Mouse (Mus musculus): ENCODE measurements around the gene Gm9837. TPM values are rescaled to one million over a fixed set of nuclear protein-coding genes. Genes with fewer than 3 reads are reported as not detected.

The Gm9837 gene
- polyA plus RNA-seq (2012; ENCODE audit: insufficient read depth, insufficient read length, missing spikeins), result not detected in 2 replicates

GRCm38 (mm10) chr11:53469968-53470695, at the start of gene Gm9837:
Gene Gm9837, minus strand, starts transcription at chr11:53470479.
- H3K4me1 ChIP-seq (ENCODE audit: control insufficient read depth, insufficient read depth, low read length), result no peaks in the 10 kb centered on the region
- H3K4me3 ChIP-seq (ENCODE audit: insufficient read depth, low read length), result no peak within 1 kb of the TSS; the same call in 1 of the 2 replicates
- TF ChIP-seq CTCF (IDR thresholded peaks at IDR 0.05; ENCODE audit: low read depth, low read length) (peak; percentile 99), POLR2A (IDR thresholded peaks at IDR 0.05; ENCODE audit: borderline replicate concordance, low read depth, low read length) (no peak)
- no peak within 1 kb of the TSS for H3K27ac ChIP-seq (ENCODE audit: insufficient read depth, low read depth, low read length)

- TF ChIP-seq CTCF (IDR thresholded peaks at IDR 0.05; ENCODE audit: low read depth, low read length) (no peak), POLR2A (IDR thresholded peaks at IDR 0.05; ENCODE audit: borderline replicate concordance, low read depth, low read length) (no peak)
- Histone ChIP-seq H3K27ac (ENCODE audit: insufficient read depth, low read depth, low read length) (peak within 1 kb of the TSS; percentile 51), H3K4me3 (ENCODE audit: insufficient read depth, low read length) (peak within 1 kb of the TSS; percentile 92), H3K4me1 (ENCODE audit: control insufficient read depth, insufficient read depth, low read length) (peaks cover 13% of the 10 kb centered on the region)
These were observed 49.2 kb upstream of the Gm9837 start, which contains the start of gene Sept8 for GRCm38 (mm10) chr11:53519207-53520121. Gene Sept8, plus strand, starts transcription at chr11:53519257.

GRCm38 (mm10) chr11:53518759-53519158, 48.5 kb upstream of the Gm9837 start:
- Histone ChIP-seq H3K27ac (ENCODE audit: insufficient read depth, low read depth, low read length) (no peak overlapping the region), H3K4me1 (ENCODE audit: control insufficient read depth, insufficient read depth, low read length) (peaks cover 13% of the 10 kb centered on the region), H3K4me3 (ENCODE audit: insufficient read depth, low read length) (no peak overlapping the region)
- TF ChIP-seq POLR2A (IDR thresholded peaks at IDR 0.05; ENCODE audit: borderline replicate concordance, low read depth, low read length), result no peak
- no peak for TF ChIP-seq CTCF (IDR thresholded peaks at IDR 0.05; ENCODE audit: low read depth, low read length)

- no peak overlapping the region for H3K4me3 ChIP-seq (ENCODE audit: insufficient read depth, low read length)
- peaks cover 11% of the 10 kb centered on the region for H3K4me1 ChIP-seq (ENCODE audit: control insufficient read depth, insufficient read depth, low read length)
These were observed 46.7 kb upstream of the Gm9837 start for GRCm38 (mm10) chr11:53516775-53517627.

GRCm38 (mm10) chr11:53510351-53510750, 40.1 kb upstream of the Gm9837 start:
- Histone ChIP-seq H3K27ac (ENCODE audit: insufficient read depth, low read depth, low read length) (no peak overlapping the region), H3K4me1 (ENCODE audit: control insufficient read depth, insufficient read depth, low read length) (peaks cover 16% of the 10 kb centered on the region), H3K4me3 (ENCODE audit: insufficient read depth, low read length) (no peak overlapping the region)
- no peak for TF ChIP-seq POLR2A (IDR thresholded peaks at IDR 0.05; ENCODE audit: borderline replicate concordance, low read depth, low read length)
- no peak for TF ChIP-seq CTCF (IDR thresholded peaks at IDR 0.05; ENCODE audit: low read depth, low read length)

More at GRCm38 (mm10) chr11:53516775-53517627, 46.7 kb upstream of the Gm9837 start:
- no peak overlapping the region for H3K27ac ChIP-seq (ENCODE audit: insufficient read depth, low read depth, low read length)
- TF ChIP-seq POLR2A (IDR thresholded peaks at IDR 0.05; ENCODE audit: borderline replicate concordance, low read depth, low read length), result no peak
- TF ChIP-seq CTCF (IDR thresholded peaks at IDR 0.05; ENCODE audit: low read depth, low read length), result no peak

- TF ChIP-seq POLR2A (IDR thresholded peaks at IDR 0.05; ENCODE audit: borderline replicate concordance, low read depth, low read length) (no peak), CTCF (IDR thresholded peaks at IDR 0.05; ENCODE audit: low read depth, low read length) (no peak)
- H3K4me1 ChIP-seq (ENCODE audit: control insufficient read depth, insufficient read depth, low read length), result peaks cover 30% of the 10 kb centered on the region
- H3K4me3 ChIP-seq (ENCODE audit: insufficient read depth, low read length), result no peak overlapping the region
- no peak overlapping the region for H3K27ac ChIP-seq (ENCODE audit: insufficient read depth, low read depth, low read length)
These were observed 38.3 kb upstream of the Gm9837 start for GRCm38 (mm10) chr11:53508591-53508990.

- Histone ChIP-seq H3K4me3 (ENCODE audit: insufficient read depth, low read length) (no peak overlapping the region), H3K4me1 (ENCODE audit: control insufficient read depth, insufficient read depth, low read length) (peaks cover 34% of the 10 kb centered on the region), H3K27ac (ENCODE audit: insufficient read depth, low read depth, low read length) (no peak overlapping the region)
- TF ChIP-seq CTCF (IDR thresholded peaks at IDR 0.05; ENCODE audit: low read depth, low read length), result no peak
- TF ChIP-seq POLR2A (IDR thresholded peaks at IDR 0.05; ENCODE audit: borderline replicate concordance, low read depth, low read length), result no peak
These were observed 37.9 kb upstream of the Gm9837 start for GRCm38 (mm10) chr11:53508152-53508551.

GRCm38 (mm10) chr11:53507098-53507805, 37.0 kb upstream of the Gm9837 start:
- no peak for TF ChIP-seq POLR2A (IDR thresholded peaks at IDR 0.05; ENCODE audit: borderline replicate concordance, low read depth, low read length)
- TF ChIP-seq CTCF (IDR thresholded peaks at IDR 0.05; ENCODE audit: low read depth, low read length), result no peak
- no peak overlapping the region for H3K27ac ChIP-seq (ENCODE audit: insufficient read depth, low read depth, low read length)
- H3K4me3 ChIP-seq (ENCODE audit: insufficient read depth, low read length), result no peak overlapping the region
- peaks cover 38% of the 10 kb centered on the region for H3K4me1 ChIP-seq (ENCODE audit: control insufficient read depth, insufficient read depth, low read length)

Measured in bone marrow macrophage, adult 2 months (primary cell).